Mouse (Mus musculus) cerebellum, adult 2 months (tissue): ENCODE data around the gene Car11. TPM values are rescaled to one million over a fixed set of nuclear protein-coding genes. Genes with fewer than 3 reads are reported as not detected.

Source experiments
- DNase-seq, 2 experiments: peaks; one replicate each; pipeline ENCODE4 v3.0.0; 2021
- H3K27ac ChIP-seq: fragments of 200-500 bp; 2 replicates; pipeline ENCODE4 v1.5.1; 2012; ENCODE audit warnings: low read length, control low read depth, inconsistent platforms; ENCODE audit not compliant: insufficient read depth
- H3K27me3 ChIP-seq: fragments of 200-500 bp; 2 replicates; pipeline ENCODE4 v1.6.1; 2012; ENCODE audit warnings: inconsistent platforms, mild to moderate bottlenecking, low read length, moderate library complexity; ENCODE audit not compliant: control insufficient read depth, insufficient read depth
- H3K4me1 ChIP-seq: fragments of 200-500 bp; 2 replicates; pipeline ENCODE4 v1.6.1; 2011; ENCODE audit warnings: low read length; ENCODE audit not compliant: control insufficient read depth, insufficient read depth
- H3K4me3 ChIP-seq: fragments of 200-500 bp; replicated peaks from 2 replicates; pipeline ENCODE3; 2011; ENCODE audit warnings: mild to moderate bottlenecking, low read depth, low read length, control low read depth; ENCODE audit not compliant: insufficient read depth
- CTCF ChIP-seq: fragments of 200-500 bp; IDR thresholded peaks from 2 replicates; pipeline ENCODE4 v1.5.1; 2011; ENCODE audit warnings: low read depth, mild to moderate bottlenecking, control low read depth, low read length, moderate library complexity, borderline replicate concordance; ENCODE audit not compliant: insufficient read depth
- POLR2A ChIP-seq: fragments of 200-500 bp; IDR thresholded peaks from 2 replicates; pipeline ENCODE4 v1.6.1; 2011; ENCODE audit warnings: low read length, control low read depth, borderline replicate concordance; ENCODE audit not compliant: insufficient read depth
- WGBS: fragments of 180-500 bp; shearing (Covaris S2); methylation state at CpG from one replicate; pipeline ENCODE4 v1.1.7; 2018; 5-methylcytosine and 5-hydroxymethylcytosine counted together
- polyA plus RNA-seq: library from polyadenylated mRNA; depleted of rRNA; stranded (reverse); fragments of >200 nt; gene quantifications from 2 replicates; pipeline ENCODE4 v1.2.3, GENCODE M21; 2012

Car11 gene
- polyA plus RNA-seq, 1 experiment = 164 TPM

DNA sequence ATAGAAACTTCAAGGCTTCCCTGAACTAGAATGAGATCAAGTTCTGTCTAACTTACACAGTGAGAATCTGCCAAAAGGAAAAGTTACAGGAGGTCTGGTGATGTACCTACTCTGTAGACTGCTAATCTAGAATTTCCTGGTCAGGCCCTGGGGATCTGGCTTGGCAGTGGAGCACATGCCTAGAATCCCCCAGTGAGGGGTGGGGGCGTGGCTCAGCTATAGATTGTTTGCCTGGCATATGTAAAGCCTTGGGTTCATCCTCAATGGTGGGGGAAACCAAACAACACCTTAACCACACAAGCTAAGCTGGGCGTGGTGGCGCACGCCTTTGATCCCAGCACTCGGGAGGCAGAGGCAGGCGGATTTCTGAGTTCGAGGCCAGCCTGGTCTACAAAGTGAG, 1.7 kb upstream of the Car11 start:
- DNase-seq = peak in 1 of 2 experiments; percentile 11
- WGBS = 89% methylated on average over 7 of the region's 7 CpGs
- Histone ChIP-seq H3K27me3 (no peaks in the 10 kb centered on the region), H3K27ac (no peak overlapping the region), H3K4me3 (no peak overlapping the region), H3K4me1 (peaks cover 6% of the 10 kb centered on the region)
- TF ChIP-seq CTCF (no peak), POLR2A (no peak)

GRCm38 (mm10) chr7:45700301-45701015, 815 bp downstream of the Car11 start:
- Histone ChIP-seq H3K4me3 (peak overlapping the region; percentile 67), H3K27me3 (no peaks in the 10 kb centered on the region), H3K27ac (peak overlapping the region; percentile 83), H3K4me1 (peaks cover 10% of the 10 kb centered on the region)
- peak; percentile 36; the same call in 1 of the 2 replicates for TF ChIP-seq POLR2A
- TF ChIP-seq CTCF = no peak
- 2% methylated on average over 20 of the region's 20 CpGs for WGBS
- peak; percentile 83 to 87 for DNase-seq

- Histone ChIP-seq H3K4me3 (peak overlapping the region; percentile 57), H3K4me1 (peaks cover 10% of the 10 kb centered on the region), H3K27ac (peak overlapping the region; percentile 45), H3K27me3 (no peaks in the 10 kb centered on the region)
- 32% methylated on average over 11 of the region's 11 CpGs for WGBS
- DNase-seq = peak in 1 of 2 experiments; percentile 63
- TF ChIP-seq CTCF = no peak
- no peak for TF ChIP-seq POLR2A
These were observed 1.4 kb downstream of the Car11 start for GRCm38 (mm10) chr7:45701072-45701471.

GRCm38 (mm10) chr7:45701607-45702006, 2.0 kb downstream of the Car11 start:
- H3K4me3 ChIP-seq = no peak overlapping the region

GRCm38 (mm10) chr7:45702316-45702715, 2.7 kb downstream of the Car11 start:
- 91% methylated on average over 11 of the region's 11 CpGs for whole genome bisulfite sequencing
- no peaks in the 10 kb centered on the region for H3K27me3 ChIP-seq

More at GRCm38 (mm10) chr7:45701607-45702006, 2.0 kb downstream of the Car11 start:
- peaks cover 10% of the 10 kb centered on the region for H3K4me1 ChIP-seq
- peak; percentile 31 to 37 for DNase-seq
- no peak for TF ChIP-seq CTCF
- TF ChIP-seq POLR2A = no peak
- WGBS = 79% methylated on average over 11 of the region's 11 CpGs
- no peaks in the 10 kb centered on the region for H3K27me3 ChIP-seq
- H3K27ac ChIP-seq = no peak overlapping the region

GRCm38 (mm10) chr7:45702809-45703520, 3.3 kb downstream of the Car11 start:
- no peak for TF ChIP-seq CTCF
- TF ChIP-seq POLR2A = no peak
- WGBS = 85% methylated on average over 17 of the region's 17 CpGs
- H3K27me3 ChIP-seq = no peaks in the 10 kb centered on the region
- peak in 1 of 2 experiments; percentile 21 for DNase-seq
- H3K4me3 ChIP-seq = peak overlapping the region; percentile 75
- H3K27ac ChIP-seq = no peak overlapping the region; the same call in 1 of the 2 replicates
- H3K4me1 ChIP-seq = peaks cover 14% of the 10 kb centered on the region

More at GRCm38 (mm10) chr7:45702316-45702715, 2.7 kb downstream of the Car11 start:
- TF ChIP-seq CTCF (no peak), POLR2A (no peak)
- H3K27ac ChIP-seq = no peak overlapping the region
- DNase-seq = peak in 1 of 2 experiments; percentile 19
- H3K4me3 ChIP-seq = no peak overlapping the region
- peaks cover 13% of the 10 kb centered on the region for H3K4me1 ChIP-seq

GRCm38 (mm10) chr7:45703521-45704033, 3.9 kb downstream of the Car11 start:
- DNase-seq = no peak
- Histone ChIP-seq H3K27me3 (no peaks in the 10 kb centered on the region), H3K4me3 (peak overlapping the region; percentile 75), H3K4me1 (peaks cover 16% of the 10 kb centered on the region), H3K27ac (peak overlapping the region; percentile 87)
- TF ChIP-seq CTCF = no peak
- TF ChIP-seq POLR2A = no peak
- 9% methylated on average over 12 of the region's 12 CpGs for WGBS

GRCm38 (mm10) chr7:45704046-45704559, 4.5 kb downstream of the Car11 start:
- no peaks in the 10 kb centered on the region for H3K27me3 ChIP-seq
- H3K27ac ChIP-seq = peak overlapping the region; percentile 87
- DNase-seq = peak; percentile 78 to 86
- peaks cover 21% of the 10 kb centered on the region for H3K4me1 ChIP-seq
- under 1% methylated on average over 13 of the region's 13 CpGs for WGBS
- peak overlapping the region; percentile 75 for H3K4me3 ChIP-seq
- no peak for TF ChIP-seq CTCF
- peak; percentile 85 for TF ChIP-seq POLR2A
